Mouse (Mus musculus): Measurements from ENCODE around the gene Map2k1. TPM values are rescaled to one million over a fixed set of nuclear protein-coding genes. Genes with fewer than 3 reads are reported as not detected.
A peak's percentile ranks its signal among the peaks of the same experiment; 100 is the strongest.
"Not testable (repeated sequence)": the region's sequence is repeated elsewhere in the genome, so short reads cannot be mapped to it uniquely, and the experiment has no call there.

Gene Map2k1
- total RNA-seq (2014; fragmentation: Nextera tagmentation) (24.8 and 45.6 TPM in 2 replicates), total RNA-seq (2017) (55.0 and 56.5 TPM in 2 replicates)

DNA sequence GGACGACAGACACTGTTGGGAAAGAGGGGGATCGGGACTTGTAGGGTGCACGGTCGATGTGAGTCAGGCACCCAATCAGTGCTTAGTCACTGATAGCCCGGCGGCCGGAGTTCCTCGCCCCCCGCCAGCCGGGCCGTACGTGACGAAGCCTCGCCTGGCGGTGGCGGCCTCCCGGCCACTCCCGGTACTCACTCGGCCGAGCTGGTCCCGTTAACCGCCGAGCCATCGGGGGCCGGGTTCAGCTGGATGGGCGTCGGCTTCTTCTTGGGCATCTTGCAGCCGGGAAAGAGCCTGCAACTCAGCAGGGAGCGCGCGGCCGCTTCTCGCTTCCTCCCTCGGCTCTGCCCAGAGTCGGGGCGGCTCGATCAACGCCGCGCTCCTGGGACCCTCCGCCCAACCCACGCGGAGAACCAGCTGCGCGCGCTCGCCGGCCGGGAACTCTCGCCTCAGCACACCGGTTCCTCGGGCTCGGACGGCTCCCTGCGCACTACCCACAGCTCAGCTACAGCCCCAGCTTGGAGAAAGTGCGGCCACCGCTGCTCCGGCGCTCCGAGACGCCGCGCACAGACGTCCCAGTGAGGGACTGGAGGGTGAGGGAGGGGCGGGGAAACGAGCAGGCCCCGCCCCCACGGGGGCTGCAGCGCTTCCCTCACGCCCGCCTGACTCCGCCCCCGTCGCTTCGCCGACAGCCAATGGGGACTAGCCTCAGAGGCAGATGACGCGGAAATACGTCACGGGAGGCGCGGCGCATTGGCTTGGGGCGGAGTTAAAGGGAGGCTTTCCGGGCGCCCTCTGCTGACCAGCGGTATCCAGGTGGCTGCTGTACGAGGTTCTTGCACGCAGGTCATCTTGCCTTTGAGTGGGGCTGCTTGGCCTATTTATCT lies at the start of gene Map2k1:
Gene Map2k1 (minus strand): TSS at position 611 of the 884 bp plus-strand sequence.
- ATAC-seq (replicated peaks; ENCODE audit: poor library complexity, severe bottlenecking), result peak; percentile 94

DNA sequence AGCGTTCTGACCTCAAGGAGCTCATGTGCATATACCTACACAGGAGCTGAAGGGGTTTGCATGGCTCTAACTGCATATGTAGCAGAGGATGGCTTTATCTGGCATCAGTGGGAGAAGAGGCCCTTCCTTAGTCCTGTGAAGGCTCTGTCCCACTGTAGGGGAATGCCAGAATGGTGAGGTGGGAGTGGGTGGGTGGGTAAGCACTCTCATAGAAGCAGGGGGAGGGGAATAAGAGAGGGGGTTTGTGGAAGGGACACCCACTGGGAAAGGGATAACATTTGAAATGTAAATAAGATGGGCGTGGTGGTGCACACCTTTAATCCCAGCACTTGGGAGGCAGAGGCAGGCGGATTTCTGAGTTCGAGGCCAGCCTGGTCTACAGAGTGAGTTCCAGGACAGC lies 49.7 kb upstream of the Map2k1 start:
- ATAC-seq (replicated peaks; ENCODE audit: poor library complexity, severe bottlenecking), result not testable (repeated sequence)

DNA sequence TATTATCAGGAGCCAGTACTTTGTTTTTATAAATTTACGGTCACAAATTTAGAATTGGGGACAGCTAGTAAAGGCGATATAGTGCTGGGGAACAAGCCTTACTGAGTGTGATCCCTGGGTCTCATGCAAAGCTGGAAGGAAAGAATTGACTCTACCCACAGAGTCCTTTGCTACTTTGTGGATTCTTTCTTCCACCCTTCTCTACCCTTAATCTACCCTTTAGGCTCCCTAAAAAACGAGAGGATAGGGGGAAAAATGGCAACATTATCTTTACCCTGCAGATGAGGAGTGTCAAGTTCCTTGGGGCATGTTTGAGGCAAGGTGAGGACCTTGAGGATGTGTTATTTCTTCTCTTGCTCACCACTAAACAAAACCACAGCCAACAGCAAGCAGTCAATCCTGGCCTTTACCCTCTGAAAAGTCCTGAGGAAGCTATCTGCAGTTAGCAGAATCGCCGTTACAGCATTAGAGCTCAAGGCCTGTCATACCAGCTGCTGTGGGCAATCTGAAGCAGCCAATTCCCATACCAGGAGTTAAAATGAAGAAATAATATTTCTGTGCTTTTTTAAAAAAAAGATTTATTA lies 29.1 kb upstream of the Map2k1 start:
- no peak for ATAC-seq (replicated peaks; ENCODE audit: poor library complexity, severe bottlenecking)

DNA sequence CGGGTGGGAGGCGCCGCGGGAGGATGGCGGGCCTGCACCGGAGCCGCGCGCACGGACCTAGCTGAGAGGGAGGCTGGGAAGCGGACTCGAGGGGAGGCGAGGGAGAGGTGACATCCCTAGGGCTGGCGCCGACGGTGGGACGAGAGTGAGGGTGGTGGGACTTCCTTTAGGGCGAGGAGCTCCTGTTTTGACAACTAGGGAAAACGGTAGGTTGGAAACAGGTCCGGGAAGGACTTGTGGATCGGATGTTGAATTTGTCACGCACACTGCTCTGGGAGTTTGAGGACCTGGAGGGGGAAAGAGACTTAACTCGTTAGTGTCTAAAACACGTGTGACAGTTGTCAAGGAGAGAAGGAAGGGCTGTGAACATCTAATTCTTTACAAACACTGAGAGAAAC lies 28.3 kb upstream of the Map2k1 start:
- ATAC-seq (replicated peaks; ENCODE audit: poor library complexity, severe bottlenecking), result no peak

DNA sequence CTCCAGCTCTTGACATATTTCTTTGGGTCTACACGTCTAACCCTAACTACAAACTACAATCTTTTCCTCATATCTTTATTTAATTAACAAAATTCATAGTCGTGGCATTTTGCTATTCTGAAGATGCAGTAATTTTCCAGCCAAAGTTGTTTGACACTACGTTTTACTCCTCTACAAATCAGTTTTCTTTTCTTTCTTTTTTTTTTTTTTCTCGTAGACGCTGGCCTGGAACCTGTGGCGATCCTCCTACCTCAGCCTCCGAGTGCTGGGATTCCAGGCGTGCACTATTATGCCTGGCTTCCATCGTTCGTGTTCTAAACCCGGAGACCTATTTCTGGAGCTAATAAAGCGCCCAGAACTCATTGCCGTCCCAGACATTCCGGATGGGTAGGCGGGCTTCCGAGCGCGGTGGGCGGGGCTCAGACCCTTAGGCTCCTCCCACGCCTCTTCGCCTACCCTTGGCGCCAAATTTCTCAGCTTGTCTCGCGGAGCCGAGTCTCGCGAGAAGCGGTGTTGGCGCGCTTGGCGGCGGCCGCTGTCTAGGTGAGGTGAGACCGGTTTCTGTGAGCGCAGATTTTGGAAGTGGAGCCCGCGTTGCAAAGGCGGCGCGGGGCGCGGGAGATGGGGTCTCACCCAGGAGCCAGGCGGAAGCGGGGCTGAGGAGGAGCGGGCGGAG lies 27.8 kb upstream of the Map2k1 start, which contains the start of gene Tipin:
Gene Tipin (plus strand): TSS at position 477 of the 676 bp plus-strand sequence.
- ATAC-seq (replicated peaks; ENCODE audit: poor library complexity, severe bottlenecking), result peak; percentile 97

DNA sequence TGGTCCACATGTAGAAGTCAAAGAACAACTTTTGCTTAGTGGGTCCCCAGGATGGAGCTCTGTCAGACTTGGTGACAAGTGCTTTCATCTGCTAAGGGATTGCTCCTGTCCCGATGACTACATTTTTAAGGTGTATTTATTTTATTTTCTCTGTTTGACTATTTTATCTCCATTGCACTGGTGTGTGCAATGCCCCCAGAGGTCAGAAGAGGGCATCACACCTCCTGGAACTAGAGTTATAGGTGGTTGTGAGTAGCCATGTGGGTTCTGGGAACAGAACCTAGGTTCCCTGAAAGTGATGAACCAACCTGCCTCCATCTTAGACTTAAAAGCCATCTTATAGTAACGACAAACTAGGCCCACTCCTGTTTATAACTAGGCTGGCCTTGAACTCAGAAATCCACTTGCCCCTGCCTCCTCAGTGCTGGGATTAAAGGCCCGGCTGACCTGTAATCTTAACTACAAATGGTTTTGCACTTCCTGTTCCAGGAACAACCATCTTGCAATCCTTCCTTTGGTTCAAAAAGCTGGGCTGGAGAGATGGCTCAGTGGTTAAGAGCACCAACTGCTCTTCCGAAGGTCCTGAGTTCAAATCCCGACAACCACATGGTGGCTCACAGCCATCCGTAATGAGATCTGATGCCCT lies 25.4 kb upstream of the Map2k1 start:
- no peak for ATAC-seq (replicated peaks; ENCODE audit: poor library complexity, severe bottlenecking)

DNA sequence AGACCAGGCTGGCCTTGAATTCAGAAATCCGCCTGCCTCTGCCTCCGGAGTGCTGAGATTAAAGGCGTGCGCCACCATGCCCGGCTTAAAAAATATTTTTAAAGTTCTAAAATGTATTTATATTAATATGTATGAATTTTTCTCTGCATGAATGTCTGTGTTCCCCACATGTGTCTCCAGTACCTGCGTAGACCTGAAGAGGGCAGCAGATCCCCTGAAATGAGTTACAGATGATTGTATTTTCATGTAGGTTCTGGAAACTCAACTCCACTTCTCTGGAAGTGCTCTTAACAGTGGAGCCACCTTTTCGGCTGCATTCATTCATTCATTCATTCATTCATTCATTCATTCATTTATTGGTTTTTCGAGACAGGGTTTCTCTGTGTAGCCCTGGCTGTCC lies 24.3 kb upstream of the Map2k1 start:
- 0 out of 2 replicates have a peak, but pooled peaks have one; percentile 35 for ATAC-seq (replicated peaks; ENCODE audit: poor library complexity, severe bottlenecking)

DNA sequence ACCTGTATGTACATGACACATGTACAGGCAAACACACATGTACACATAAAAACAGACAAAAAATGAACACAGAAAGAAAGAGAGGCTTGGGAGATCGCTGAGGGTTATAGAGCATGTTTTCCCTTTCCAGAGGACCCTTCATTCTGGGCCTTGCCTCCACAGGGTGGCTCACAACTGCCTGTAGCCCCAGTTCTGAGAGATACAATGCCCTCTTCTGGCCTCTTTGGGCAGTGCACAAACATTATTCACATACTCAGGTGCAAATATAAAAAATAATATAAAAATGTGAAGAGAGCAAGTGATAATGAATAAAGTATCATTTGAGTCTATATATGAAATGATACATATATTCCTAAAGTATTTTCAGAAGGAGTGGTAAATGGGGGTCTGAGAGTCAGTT lies 21.5 kb upstream of the Map2k1 start:
- ATAC-seq (replicated peaks; ENCODE audit: poor library complexity, severe bottlenecking), result 0 out of 2 replicates have a peak, but pooled peaks have one; percentile 45

DNA sequence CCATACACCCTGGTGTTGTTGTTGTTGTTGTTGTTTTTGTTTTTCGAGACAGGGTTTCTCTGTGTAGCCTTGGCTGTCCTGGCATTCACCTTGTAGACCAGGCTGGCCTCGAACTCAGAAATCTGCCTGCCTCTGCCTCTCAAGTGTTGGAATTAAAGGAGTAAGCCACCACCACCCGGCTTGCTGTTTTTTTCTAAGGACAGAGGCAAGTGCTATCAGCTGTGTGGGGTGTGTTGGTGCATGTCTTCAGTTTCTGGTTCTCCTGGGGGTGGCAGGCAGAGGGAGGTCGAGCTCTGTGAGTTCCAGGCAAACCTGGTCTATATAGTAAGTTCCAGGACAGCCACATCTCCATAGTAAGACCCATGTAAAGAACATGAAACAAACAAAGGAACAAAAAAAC lies 20.9 kb upstream of the Map2k1 start:
- no peak for ATAC-seq (replicated peaks; ENCODE audit: poor library complexity, severe bottlenecking)

DNA sequence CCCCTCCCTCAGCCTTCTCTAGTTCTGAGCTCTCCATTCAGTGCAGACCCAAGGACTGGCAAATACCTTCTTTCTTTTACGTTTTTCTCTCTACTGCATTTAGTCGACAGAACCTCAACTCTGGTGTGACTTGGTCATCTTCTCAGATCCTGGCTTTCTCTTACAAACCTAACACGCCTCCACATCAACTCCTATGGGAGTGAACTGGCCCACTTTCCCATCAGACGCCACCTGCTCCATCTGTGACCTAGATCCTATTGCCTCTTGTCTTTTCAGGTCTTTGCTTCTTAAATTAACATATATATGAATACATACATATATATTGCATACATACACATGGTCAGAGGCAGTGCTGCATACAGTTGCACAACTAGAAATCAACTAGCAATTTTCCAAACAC lies 20.3 kb upstream of the Map2k1 start:
- no peak for ATAC-seq (replicated peaks; ENCODE audit: poor library complexity, severe bottlenecking)

DNA sequence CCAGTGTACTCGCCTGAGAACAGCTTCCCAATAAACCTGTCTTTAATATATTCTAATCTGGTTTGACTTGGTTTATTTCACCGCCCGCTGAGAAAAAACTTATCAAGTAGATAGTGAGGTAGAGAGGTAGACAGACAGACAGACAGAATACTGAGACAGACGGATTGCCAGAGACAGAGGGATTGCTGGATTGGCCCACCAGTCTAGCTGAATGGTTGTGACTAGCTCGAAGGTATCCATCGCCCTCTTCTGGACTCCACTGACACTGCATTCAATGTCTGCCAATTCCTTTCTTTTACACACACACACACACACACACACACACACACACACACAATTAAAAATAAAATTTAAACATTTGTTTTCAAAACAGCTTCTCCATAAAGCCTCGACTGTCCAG lies 19.2 kb upstream of the Map2k1 start:
- peak; percentile 76 for ATAC-seq (replicated peaks; ENCODE audit: poor library complexity, severe bottlenecking)

DNA sequence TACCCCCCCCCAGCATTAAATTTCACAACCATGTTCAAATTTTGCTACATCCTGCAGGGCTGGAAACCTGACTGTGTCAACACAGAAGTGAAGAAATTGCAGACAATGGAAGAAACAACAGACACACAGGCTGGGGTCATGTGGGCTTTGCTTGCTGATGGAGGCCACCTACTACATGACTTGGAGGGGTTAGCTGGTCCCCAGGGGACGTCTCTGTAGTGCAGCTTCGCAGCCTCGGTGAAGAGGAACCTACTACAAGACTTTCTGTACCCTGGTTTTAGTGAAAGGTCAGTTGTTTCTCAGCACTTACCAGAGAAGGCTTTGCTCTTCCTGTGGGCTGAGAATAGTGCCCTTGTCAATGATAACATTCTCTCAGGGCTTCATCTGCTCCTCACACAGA lies 17.8 kb upstream of the Map2k1 start:
- no peak for ATAC-seq (replicated peaks; ENCODE audit: poor library complexity, severe bottlenecking)

DNA sequence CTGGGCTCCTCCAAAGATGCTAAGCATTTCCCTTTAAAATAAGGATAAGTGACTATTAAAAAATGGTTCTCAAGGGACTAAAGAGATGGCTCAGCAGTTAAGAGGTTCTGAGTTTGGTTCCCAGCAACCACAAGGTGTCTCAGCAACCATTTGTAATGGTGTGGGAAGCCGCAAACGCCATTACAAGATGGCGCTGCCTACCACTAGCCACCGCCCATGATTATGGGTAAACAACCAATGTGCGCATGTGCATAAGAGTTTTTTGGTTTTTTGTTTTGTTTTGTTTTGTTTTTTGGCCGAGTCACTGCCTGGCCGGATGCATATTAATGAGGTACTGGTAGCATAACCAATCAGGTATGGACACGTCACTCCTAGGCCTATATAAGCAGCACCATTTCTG lies 15.4 kb upstream of the Map2k1 start:
- ATAC-seq (replicated peaks; ENCODE audit: poor library complexity, severe bottlenecking), result not testable (repeated sequence)

DNA sequence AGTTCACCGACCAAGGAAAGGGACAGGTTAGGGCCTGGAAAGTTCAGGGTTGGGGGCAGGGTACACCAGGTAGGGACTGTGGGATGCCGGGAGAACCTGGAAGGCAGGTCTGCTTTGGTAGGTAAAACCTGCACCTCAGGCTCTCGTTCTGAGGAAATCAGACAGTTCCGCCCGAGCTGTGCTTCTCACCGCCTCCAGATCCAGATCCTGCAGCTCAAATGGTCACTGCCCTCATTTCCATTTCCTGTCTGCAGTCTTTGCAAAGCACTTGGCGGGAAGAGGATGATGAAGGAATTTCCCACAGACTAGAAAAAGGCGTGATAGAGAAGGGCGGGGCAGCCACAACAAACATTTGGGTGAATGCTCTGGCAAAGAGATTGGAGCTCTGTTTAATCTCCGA lies 14.8 kb upstream of the Map2k1 start:
- ATAC-seq (replicated peaks; ENCODE audit: poor library complexity, severe bottlenecking), result no peak

DNA sequence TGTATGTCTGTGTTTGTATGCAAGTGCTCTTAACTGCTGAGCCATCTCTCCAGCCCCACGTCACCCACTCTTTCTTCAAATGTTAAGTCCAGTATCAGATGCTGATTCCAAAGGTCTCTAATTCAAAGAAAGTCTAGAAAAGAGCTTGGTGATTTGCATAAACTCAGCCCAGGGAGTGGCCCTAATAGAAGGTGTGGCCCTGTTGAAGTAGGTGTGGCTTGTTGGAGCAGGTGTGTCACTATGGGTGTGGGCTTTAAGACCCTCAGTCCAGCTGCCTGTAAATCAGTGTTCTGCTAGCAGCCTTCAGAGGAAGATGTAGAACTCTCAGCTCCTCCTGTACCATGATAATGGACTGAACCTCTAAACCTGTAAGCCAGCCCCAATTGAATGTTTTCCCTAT lies 13.8 kb upstream of the Map2k1 start:
- no peak for ATAC-seq (replicated peaks; ENCODE audit: poor library complexity, severe bottlenecking)

DNA sequence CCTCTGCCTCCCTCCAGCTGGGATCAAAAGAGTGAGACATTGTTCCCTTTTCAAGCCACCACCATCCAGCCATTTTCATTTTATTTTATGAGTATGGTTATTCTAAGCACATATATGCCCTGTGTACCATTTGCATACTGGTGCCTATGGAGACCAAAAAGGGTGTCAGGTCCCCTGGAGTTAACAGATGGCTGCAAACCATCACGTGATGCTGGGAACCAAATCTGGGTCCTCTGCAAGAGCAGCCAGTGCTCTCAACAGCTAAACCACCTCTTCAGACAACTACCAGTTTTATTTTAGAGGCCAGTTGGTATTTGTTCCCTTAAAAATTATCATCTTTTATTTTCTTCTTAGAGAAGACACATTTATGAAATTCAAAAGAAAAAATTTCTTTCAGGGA lies 11.4 kb upstream of the Map2k1 start:
- ATAC-seq (replicated peaks; ENCODE audit: poor library complexity, severe bottlenecking), result no peak

DNA sequence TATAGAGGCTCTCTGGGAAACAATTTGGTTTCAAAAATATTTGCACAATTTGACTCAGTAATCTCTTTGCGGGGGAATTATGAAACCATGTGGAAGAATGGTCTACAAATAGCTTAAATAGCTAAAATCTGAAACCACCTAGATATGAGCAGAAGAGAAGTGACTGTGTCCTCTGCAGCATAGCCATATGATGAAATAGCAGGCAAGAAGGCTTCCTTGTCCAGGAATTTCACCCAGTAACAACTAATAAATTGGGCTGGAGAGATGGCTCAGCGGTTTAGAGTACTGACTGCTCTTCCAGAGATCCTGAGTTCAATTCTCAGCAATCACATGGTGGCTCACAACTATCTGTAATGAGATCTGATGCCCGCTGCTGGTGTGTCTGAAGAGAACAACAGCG lies 7.6 kb upstream of the Map2k1 start:
- ATAC-seq (replicated peaks; ENCODE audit: poor library complexity, severe bottlenecking), result no peak

DNA sequence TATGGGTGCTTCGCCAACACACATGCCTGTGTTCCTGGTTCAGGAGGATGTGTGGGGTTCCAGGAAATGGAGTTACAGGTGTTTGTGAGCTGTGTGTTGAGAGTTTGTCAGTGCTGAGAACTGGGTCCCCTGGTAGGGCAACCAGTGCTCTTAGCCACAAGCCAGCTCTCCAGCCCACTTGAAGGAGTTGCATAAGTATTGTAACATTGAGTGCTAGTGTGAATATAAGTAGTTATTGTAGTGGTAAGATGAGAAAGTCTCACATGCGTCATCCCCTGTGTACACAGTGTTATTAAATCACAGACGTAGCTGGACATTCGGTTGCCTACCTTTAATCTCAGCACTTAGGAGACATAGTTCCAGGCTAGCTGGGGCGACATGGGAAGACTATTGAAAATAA lies 6.5 kb upstream of the Map2k1 start:
- no peak for ATAC-seq (replicated peaks; ENCODE audit: poor library complexity, severe bottlenecking)

DNA sequence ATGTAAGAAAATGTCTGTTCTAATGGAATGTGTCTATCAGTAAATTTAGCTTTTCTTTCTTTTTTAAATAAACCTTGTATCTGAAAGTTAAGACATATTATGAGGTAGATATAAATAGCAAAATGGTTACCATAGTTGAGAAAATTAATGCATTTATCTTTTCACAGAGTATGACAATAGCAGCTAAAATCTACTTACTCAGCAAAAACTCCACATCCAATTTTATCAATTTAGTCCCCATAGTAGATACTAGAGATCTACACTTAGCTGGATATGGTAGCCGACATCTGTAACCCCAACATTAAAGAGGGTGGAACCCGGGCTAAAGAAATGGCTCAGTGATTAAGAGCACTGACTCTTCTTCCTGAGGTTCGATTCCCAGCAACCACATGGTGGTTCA lies 2.8 kb upstream of the Map2k1 start:
- no peak for ATAC-seq (replicated peaks; ENCODE audit: poor library complexity, severe bottlenecking)

DNA sequence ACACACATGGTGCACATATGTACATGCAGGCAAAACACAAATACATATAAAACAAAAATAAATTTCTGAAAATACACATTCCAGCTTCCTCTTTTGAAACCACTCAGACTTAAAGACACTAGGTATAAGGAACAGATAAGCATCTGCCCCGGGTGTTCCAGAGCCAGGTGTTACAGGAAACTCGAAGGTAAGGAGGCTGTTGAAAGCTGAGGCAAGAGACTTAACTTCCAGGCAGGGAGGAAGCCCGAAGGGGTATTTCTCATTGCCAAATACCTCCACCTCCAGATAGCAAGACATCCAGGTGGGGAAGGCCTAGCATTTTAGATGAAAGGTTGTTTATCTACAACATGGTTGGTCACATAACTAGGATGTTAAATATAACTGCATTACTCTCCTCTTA lies 2.0 kb upstream of the Map2k1 start:
- no peak for ATAC-seq (replicated peaks; ENCODE audit: poor library complexity, severe bottlenecking)

DNA sequence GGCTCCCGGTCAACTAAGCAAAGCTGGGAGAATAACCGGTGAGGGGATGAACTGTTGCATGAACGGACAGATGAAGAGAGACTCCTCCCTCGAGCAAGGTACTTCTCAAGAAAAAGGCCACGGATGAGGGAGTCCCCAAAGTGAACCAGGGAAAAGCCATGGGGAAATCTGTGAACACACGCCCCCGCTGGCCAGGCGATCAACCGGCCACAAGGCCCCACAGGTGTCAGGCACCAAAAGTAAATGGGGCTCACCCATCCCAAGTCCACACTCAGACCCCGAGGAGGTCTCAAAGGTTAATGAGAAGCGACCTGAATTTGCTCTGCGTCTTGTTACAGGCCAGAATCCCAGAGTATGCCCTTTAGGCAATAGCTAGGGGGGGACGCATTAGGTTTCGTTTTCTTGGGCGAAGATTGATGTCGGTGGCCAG lies 825 bp downstream of the Map2k1 start:
- ATAC-seq (replicated peaks; ENCODE audit: poor library complexity, severe bottlenecking), result peak; percentile 0; the same call in 1 of the 2 replicates

Data from granulocyte monocyte progenitor cell, adult 5-6 weeks (primary cell).